Mouse (Mus musculus) brain, embryonic 14.5 days (tissue): ENCODE measurements around the gene Mtmr1. TPM values are rescaled to one million over a fixed set of nuclear protein-coding genes. Genes with fewer than 3 reads are reported as not detected.
"Not testable (repeated sequence)": the region's sequence is repeated elsewhere in the genome, so short reads cannot be mapped to it uniquely, and the experiment has no call there.

Experiments
- DNase-seq: peaks from one replicate; pipeline ENCODE4 v3.0.0-alpha.2; 2011; ENCODE audit warnings: low read depth
- CTCF ChIP-seq: fragments of 200-500 bp; IDR thresholded peaks from 2 replicates; pipeline ENCODE4 v1.5.1; 2012; ENCODE audit warnings: inconsistent platforms, mild to moderate bottlenecking, moderate library complexity, borderline replicate concordance; ENCODE audit not compliant: insufficient read depth, insufficient read length; ENCODE audit errors: extremely low read depth
- POLR2A ChIP-seq: fragments of 200-500 bp; IDR thresholded peaks from 2 replicates; pipeline ENCODE4 v1.6.1; 2012; ENCODE audit warnings: mild to moderate bottlenecking, inconsistent platforms, borderline replicate concordance; ENCODE audit not compliant: poor library complexity, insufficient read depth, insufficient read length, severe bottlenecking; ENCODE audit errors: extremely low read depth
- polyA plus RNA-seq: library from polyadenylated mRNA; depleted of rRNA; stranded (reverse); fragments of >200 nt; gene quantifications from 2 replicates; pipeline ENCODE4 v1.2.3, GENCODE M21; 2012; rRNA removed

The Mtmr1 gene
- 19.3 and 22.5 TPM in 2 replicates for polyA plus RNA-seq

GRCm38 (mm10) chrX:71364554-71364991, at the start of gene Mtmr1:
Gene Mtmr1 (plus strand): TSS chrX:71364760.
- peak; percentile 47; the same call in 1 of the 2 replicates for TF ChIP-seq POLR2A
- no peak for TF ChIP-seq CTCF

GRCm38 (mm10) chrX:71352033-71352432, 12.5 kb upstream of the Mtmr1 start:
- peak; percentile 0 for DNase-seq
- TF ChIP-seq CTCF (peak; percentile 2; the same call in 1 of the 2 replicates), POLR2A (no peak)

More at GRCm38 (mm10) chrX:71364554-71364991, at the start of gene Mtmr1:
- peak; percentile 82 for DNase-seq

DNA sequence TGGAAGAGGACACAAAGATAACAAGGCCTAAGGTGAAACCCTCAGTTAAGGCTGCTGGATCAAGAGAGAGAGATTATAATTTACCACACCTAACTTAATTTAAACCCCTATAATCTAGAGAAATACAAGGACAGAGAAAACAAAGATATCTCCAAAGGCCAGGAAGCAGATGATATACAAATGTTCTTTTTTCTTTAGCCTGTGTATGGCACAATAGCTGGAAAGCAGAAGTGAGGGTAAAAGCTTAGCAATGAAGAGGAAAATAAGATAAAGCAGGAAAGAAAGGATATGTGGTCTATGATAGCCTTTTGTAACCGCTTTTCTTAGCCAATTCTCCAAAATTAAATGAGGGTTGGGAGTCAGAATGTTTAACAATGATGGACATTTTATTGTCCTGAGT, 9.2 kb upstream of the Mtmr1 start:
- TF ChIP-seq CTCF (no peak), POLR2A (no peak)
- DNase-seq: no peak

DNA sequence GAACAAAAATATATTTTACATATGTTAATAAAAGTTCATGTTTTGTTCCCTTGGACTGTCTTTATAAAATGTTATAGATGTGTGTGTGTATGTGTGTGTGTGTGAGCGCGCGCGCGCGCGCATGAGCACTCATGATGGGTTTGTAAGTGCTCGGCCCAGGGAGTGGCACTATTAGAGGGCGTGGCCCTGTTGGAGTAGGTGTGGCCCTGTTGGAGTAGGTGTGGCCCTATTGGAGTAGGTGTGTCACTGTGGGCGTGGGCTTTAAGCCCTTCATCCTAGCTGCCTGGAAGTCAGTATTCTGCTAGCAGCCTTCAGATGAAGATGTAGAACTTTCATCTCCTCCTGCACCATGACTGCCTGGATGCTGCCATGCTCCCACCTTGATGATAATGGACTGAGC, 2.8 kb upstream of the Mtmr1 start:
- not testable (repeated sequence) for DNase-seq

- TF ChIP-seq POLR2A: no peak
- no peak for TF ChIP-seq CTCF
- no peak for DNase-seq
Measured at GRCm38 (mm10) chrX:71364062-71364461, 498 bp upstream of the Mtmr1 start.

- TF ChIP-seq CTCF (no peak), POLR2A (no peak)
- DNase-seq: peak; percentile 54
Measured at GRCm38 (mm10) chrX:71365011-71365410, 451 bp downstream of the Mtmr1 start.

GRCm38 (mm10) chrX:71365510-71365909, 950 bp downstream of the Mtmr1 start:
- peak; percentile 1 for DNase-seq
- no peak for TF ChIP-seq POLR2A
- no peak for TF ChIP-seq CTCF

DNA sequence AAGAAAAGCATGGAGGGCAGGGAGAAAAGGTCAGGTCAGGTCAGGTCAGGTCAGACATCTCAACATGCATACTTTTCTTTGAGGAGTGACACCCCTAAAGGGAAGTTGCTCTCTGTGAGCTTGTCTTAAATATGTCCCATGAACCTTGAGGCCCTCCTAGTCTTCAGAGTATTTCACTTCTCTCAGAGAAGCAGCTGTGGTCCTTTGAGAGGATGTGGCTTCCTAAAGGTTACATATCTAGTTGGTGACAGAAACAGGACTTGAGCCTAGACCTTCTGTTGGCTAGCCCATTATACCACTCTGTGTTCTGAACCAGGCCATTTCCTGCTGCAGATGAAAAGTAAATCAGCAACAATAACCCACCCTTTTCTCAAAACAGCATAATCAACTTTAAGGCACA, 2.4 kb downstream of the Mtmr1 start:
- TF ChIP-seq CTCF (no peak), POLR2A (no peak)
- DNase-seq: no peak

- DNase-seq: no peak
- TF ChIP-seq CTCF (no peak), POLR2A (no peak)
Measured at GRCm38 (mm10) chrX:71376781-71377180, 12.2 kb downstream of the Mtmr1 start.

GRCm38 (mm10) chrX:71378435-71378834, 13.9 kb downstream of the Mtmr1 start:
- TF ChIP-seq POLR2A: no peak
- no peak for TF ChIP-seq CTCF
- no peak for DNase-seq

DNA sequence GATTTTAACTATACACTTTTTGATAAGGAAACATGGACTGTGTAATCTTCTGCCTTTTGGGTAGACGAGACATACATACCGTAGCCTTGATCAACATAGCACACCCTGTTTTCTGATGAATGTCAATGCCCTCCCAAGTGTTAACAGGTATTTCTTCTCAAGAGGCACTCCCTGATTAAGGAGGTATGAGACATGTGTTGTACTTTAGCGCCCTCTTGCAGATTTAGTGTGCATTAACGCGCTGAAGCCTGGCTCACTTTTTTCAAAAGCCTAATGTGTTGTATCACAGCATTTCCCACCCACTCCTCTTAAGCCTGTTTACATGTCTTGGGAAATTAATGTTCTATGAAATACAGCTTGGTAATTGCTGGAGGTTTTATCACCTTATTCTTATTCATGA, 17.0 kb downstream of the Mtmr1 start:
- no peak for TF ChIP-seq POLR2A
- TF ChIP-seq CTCF: peak; percentile 44; the same call in 1 of the 2 replicates

DNA sequence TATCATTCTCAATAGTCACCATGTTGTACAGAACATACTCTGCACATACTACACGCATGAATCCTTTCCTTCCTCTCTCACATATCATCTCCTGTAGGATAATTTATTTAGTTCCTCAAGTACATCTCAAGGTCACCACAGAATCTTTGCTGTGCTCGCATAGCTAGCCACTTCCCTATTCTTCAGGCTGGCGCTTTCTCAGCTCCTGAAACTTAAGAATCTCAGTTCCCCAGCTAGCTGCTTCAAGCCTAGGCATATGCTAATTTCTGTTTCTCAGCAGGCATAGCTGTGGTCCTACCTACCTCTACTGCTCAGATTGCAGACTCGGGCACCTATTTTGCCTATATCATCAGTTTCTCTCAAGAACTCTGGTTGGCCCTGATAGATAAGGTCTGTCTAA, 31.8 kb downstream of the Mtmr1 start:
- TF ChIP-seq CTCF (no peak), POLR2A (no peak)
- DNase-seq: no peak

More for the DNA sequence above, 17.0 kb downstream of the Mtmr1 start:
- peak; percentile 57 for DNase-seq
